Mouse (Mus musculus) heart, embryonic 12.5 days (tissue): Measurements from ENCODE around the gene Rnh1. TPM values are rescaled to one million over a fixed set of nuclear protein-coding genes. Genes with fewer than 3 reads are reported as not detected.

Source experiments
- ATAC-seq: fragments of 200-750 bp; cut with Nextera tagmentation; 2 replicates; pipeline ENCODE4 v1.8.0; 2017; ENCODE audit warnings: moderate TSS enrichment, moderate library complexity; ENCODE audit not compliant: insufficient number of reproducible peaks, low FRiP score
- H3K27ac ChIP-seq: fragments of 300-500 bp; sonication (generic); 2 replicates; pipeline ENCODE4 v1.5.1; 2016; ENCODE audit warnings: mild to moderate bottlenecking, moderate library complexity; ENCODE audit not compliant: poor library complexity, severe bottlenecking
- H3K27me3 ChIP-seq: fragments of 300-500 bp; sonication (generic); replicated peaks from 2 replicates; pipeline ENCODE4 v1.6.1; 2016; ENCODE audit warnings: mild to moderate bottlenecking, moderate library complexity
- H3K36me3 ChIP-seq: fragments of 300-500 bp; sonication (generic); 2 replicates; pipeline ENCODE4 v1.6.1; 2016; ENCODE audit warnings: mild to moderate bottlenecking, moderate library complexity
- H3K4me1 ChIP-seq: fragments of 300-500 bp; sonication (generic); replicated peaks from 2 replicates; pipeline ENCODE4 v1.6.1; 2016; ENCODE audit warnings: mild to moderate bottlenecking
- H3K4me2 ChIP-seq: fragments of 300-500 bp; sonication (generic); 2 replicates; pipeline ENCODE4 v1.6.1; 2016; ENCODE audit warnings: mild to moderate bottlenecking, moderate library complexity
- H3K4me3 ChIP-seq: fragments of 300-500 bp; sonication (generic); 2 replicates; pipeline ENCODE4 v1.5.1; 2016; ENCODE audit warnings: mild to moderate bottlenecking
- H3K9ac ChIP-seq: fragments of 300-500 bp; sonication (generic); 2 replicates; pipeline ENCODE4 v1.6.1; 2016; ENCODE audit warnings: mild to moderate bottlenecking, moderate library complexity
- H3K9me3 ChIP-seq: fragments of 300-500 bp; sonication (generic); replicated peaks from 2 replicates; pipeline ENCODE4 v1.6.1; 2016; ENCODE audit warnings: mild to moderate bottlenecking, moderate library complexity
- WGBS: fragments of 180-500 bp; shearing (Covaris S2); methylation state at CpG from one replicate; pipeline ENCODE4 v1.1.7; 2016; 5-methylcytosine and 5-hydroxymethylcytosine counted together
- polyA plus RNA-seq: library from polyadenylated mRNA; unstranded; fragments of >200 nt; fragmentation: Nextera tagmentation; extraction: Ambion mirVana; gene quantifications from 2 replicates; pipeline ENCODE4 v1.2.1, GENCODE M21; 2016

Gene Rnh1
- polyA plus RNA-seq, 1 experiment from 2014 or later: 82.4 TPM

GRCm38 (mm10) chr7:141215880-141216733 is 43.5 kb upstream of the Rnh1 start:
- ATAC-seq: peak; percentile 70
- peak overlapping the region; percentile 65 for H3K9ac ChIP-seq
- peak overlapping the region; percentile 66; the same call in 1 of the 2 replicates for H3K27ac ChIP-seq
- peak overlapping the region; percentile 74 for H3K4me3 ChIP-seq
- peaks cover 33% of the 10 kb centered on the region for H3K4me1 ChIP-seq
- WGBS: under 1% methylated on average over 42 of the region's 42 CpGs
- H3K27me3 ChIP-seq: peaks cover 10% of the 10 kb centered on the region; the same call in 1 of the 2 replicates
- 0 out of 2 replicates have a peak, but pooled peaks cover 3% of the 10 kb centered on the region for H3K36me3 ChIP-seq
- peak overlapping the region; percentile 83 for H3K4me2 ChIP-seq
- H3K9me3 ChIP-seq: no peaks in the 10 kb centered on the region

- Histone ChIP-seq H3K4me3 (peak within 1 kb of the TSS; percentile 74), H3K9me3 (no peaks in the 10 kb centered on the region), H3K4me1 (peaks cover 24% of the 10 kb centered on the region), H3K27ac (peak within 1 kb of the TSS; percentile 66), H3K36me3 (0 out of 2 replicates have a peak, but pooled peaks cover 3% of the 10 kb centered on the region), H3K27me3 (peaks cover 10% of the 10 kb centered on the region; the same call in 1 of the 2 replicates), H3K4me2 (peak within 1 kb of the TSS; percentile 83), H3K9ac (peak within 1 kb of the TSS; percentile 76)
- under 1% methylated on average over 41 of the region's 41 CpGs for WGBS
- ATAC-seq: peak; percentile 97
Observed at GRCm38 (mm10) chr7:141215101-141215879, 42.6 kb upstream of the Rnh1 start, which contains the start of gene Rassf7. Gene Rassf7, plus strand, starts transcription at chr7:141215860.

GRCm38 (mm10) chr7:141214310-141214709 is 41.7 kb upstream of the Rnh1 start:
- 0 out of 2 replicates have a peak, but pooled peaks cover 3% of the 10 kb centered on the region for H3K36me3 ChIP-seq
- 65% methylated on average over 3 of the region's 3 CpGs for WGBS
- no peak overlapping the region for H3K27ac ChIP-seq

GRCm38 (mm10) chr7:141213605-141214235 is 41.1 kb upstream of the Rnh1 start, which contains the start of gene Lmntd2:
Gene Lmntd2, minus strand, starts transcription at chr7:141214080.
- Histone ChIP-seq H3K9ac (peak within 1 kb of the TSS; percentile 76; the same call in 1 of the 2 replicates), H3K4me2 (peak within 1 kb of the TSS; percentile 83), H3K4me1 (peaks cover 18% of the 10 kb centered on the region), H3K9me3 (no peaks in the 10 kb centered on the region), H3K36me3 (0 out of 2 replicates have a peak, but pooled peaks cover under 1% of the 10 kb centered on the region), H3K27me3 (peaks cover 10% of the 10 kb centered on the region; the same call in 1 of the 2 replicates), H3K4me3 (peak within 1 kb of the TSS; percentile 74), H3K27ac (peak within 1 kb of the TSS; percentile 65; the same call in 1 of the 2 replicates)
- no peak for ATAC-seq
- WGBS: 92% methylated on average over 11 of the region's 11 CpGs

More at GRCm38 (mm10) chr7:141214310-141214709, 41.7 kb upstream of the Rnh1 start:
- Histone ChIP-seq H3K27me3 (peaks cover 10% of the 10 kb centered on the region; the same call in 1 of the 2 replicates), H3K9ac (no peak overlapping the region), H3K4me1 (peaks cover 18% of the 10 kb centered on the region), H3K9me3 (no peaks in the 10 kb centered on the region), H3K4me3 (no peak overlapping the region), H3K4me2 (no peak overlapping the region; the same call in 1 of the 2 replicates)
- no peak for ATAC-seq

- Histone ChIP-seq H3K27ac (no peak overlapping the region), H3K4me3 (no peak overlapping the region), H3K27me3 (peaks cover 10% of the 10 kb centered on the region; the same call in 1 of the 2 replicates), H3K4me2 (no peak overlapping the region), H3K9ac (no peak overlapping the region), H3K4me1 (peaks cover 18% of the 10 kb centered on the region), H3K9me3 (no peaks in the 10 kb centered on the region), H3K36me3 (no peaks in the 10 kb centered on the region)
- no peak for ATAC-seq
- WGBS: 85% methylated on average over 3 of the region's 3 CpGs
Observed at GRCm38 (mm10) chr7:141213133-141213532, 40.5 kb upstream of the Rnh1 start.

GRCm38 (mm10) chr7:141210606-141211131 is 38.0 kb upstream of the Rnh1 start:
- H3K27ac ChIP-seq: no peak overlapping the region
- H3K4me3 ChIP-seq: no peak overlapping the region
- H3K9me3 ChIP-seq: no peaks in the 10 kb centered on the region
- H3K36me3 ChIP-seq: no peaks in the 10 kb centered on the region
- no peak overlapping the region for H3K9ac ChIP-seq
- WGBS: 80% methylated on average over 14 of the region's 14 CpGs
- peaks cover 6% of the 10 kb centered on the region for H3K4me1 ChIP-seq
- ATAC-seq: no peak
- no peak overlapping the region for H3K4me2 ChIP-seq
- H3K27me3 ChIP-seq: peaks cover 10% of the 10 kb centered on the region; the same call in 1 of the 2 replicates

GRCm38 (mm10) chr7:141210137-141210536 is 37.5 kb upstream of the Rnh1 start:
- Histone ChIP-seq H3K4me3 (no peak overlapping the region), H3K27me3 (peaks cover 10% of the 10 kb centered on the region; the same call in 1 of the 2 replicates), H3K4me1 (peaks cover 4% of the 10 kb centered on the region), H3K9ac (no peak overlapping the region), H3K36me3 (no peaks in the 10 kb centered on the region), H3K27ac (no peak overlapping the region), H3K4me2 (no peak overlapping the region), H3K9me3 (no peaks in the 10 kb centered on the region)
- WGBS: 61% methylated on average over 12 of the region's 12 CpGs
- no peak for ATAC-seq

- WGBS: 72% methylated on average over 3 of the region's 3 CpGs
- Histone ChIP-seq H3K9me3 (no peaks in the 10 kb centered on the region), H3K4me2 (no peak overlapping the region), H3K4me1 (no peaks in the 10 kb centered on the region), H3K36me3 (no peaks in the 10 kb centered on the region), H3K27me3 (peaks cover 10% of the 10 kb centered on the region; the same call in 1 of the 2 replicates), H3K9ac (no peak overlapping the region), H3K4me3 (no peak overlapping the region), H3K27ac (no peak overlapping the region)
- ATAC-seq: peak; percentile 25; the same call in 1 of the 2 replicates
Observed at GRCm38 (mm10) chr7:141209526-141209925, 36.9 kb upstream of the Rnh1 start.

GRCm38 (mm10) chr7:141206182-141206937 is 33.7 kb upstream of the Rnh1 start:
- H3K9me3 ChIP-seq: no peaks in the 10 kb centered on the region
- H3K4me2 ChIP-seq: no peak overlapping the region
- no peaks in the 10 kb centered on the region for H3K4me1 ChIP-seq
- no peak overlapping the region for H3K4me3 ChIP-seq
- H3K36me3 ChIP-seq: no peaks in the 10 kb centered on the region
- 84% methylated on average over 18 of the region's 18 CpGs for WGBS
- H3K27me3 ChIP-seq: no peaks in the 10 kb centered on the region; the same call in 1 of the 2 replicates
- no peak for ATAC-seq
- H3K27ac ChIP-seq: no peak overlapping the region
- no peak overlapping the region for H3K9ac ChIP-seq

- ATAC-seq: no peak
- H3K4me2 ChIP-seq: no peak overlapping the region
- no peaks in the 10 kb centered on the region for H3K27me3 ChIP-seq
- no peak overlapping the region for H3K4me3 ChIP-seq
- no peaks in the 10 kb centered on the region for H3K4me1 ChIP-seq
- 86% methylated on average over 5 of the region's 5 CpGs for WGBS
- H3K9ac ChIP-seq: no peak overlapping the region
- H3K27ac ChIP-seq: no peak overlapping the region
- H3K36me3 ChIP-seq: no peaks in the 10 kb centered on the region
- H3K9me3 ChIP-seq: no peaks in the 10 kb centered on the region
Observed at GRCm38 (mm10) chr7:141205504-141205903, 32.8 kb upstream of the Rnh1 start.
